Mouse (Mus musculus) gonadal fat pad, adult 2 months (tissue): ENCODE results near the gene Tmod4. TPM values are rescaled to one million over a fixed set of nuclear protein-coding genes. Genes with fewer than 3 reads are reported as not detected.
"Not testable (repeated sequence)": the region's sequence is repeated elsewhere in the genome, so short reads cannot be mapped to it uniquely, and the experiment has no call there.

Experiments used
- DNase-seq: peaks from one replicate; pipeline ENCODE4 v3.0.0-alpha.2; 2012; ENCODE audit warnings: low read depth
- polyA plus RNA-seq: library from polyadenylated mRNA; depleted of rRNA; stranded (reverse); fragments of >200 nt; gene quantifications from 2 replicates; pipeline ENCODE4 v1.2.3, GENCODE M21; 2012; rRNA removed

Tmod4 gene
- polyA plus RNA-seq: 0.42 and 0.63 TPM in 2 replicates

DNA sequence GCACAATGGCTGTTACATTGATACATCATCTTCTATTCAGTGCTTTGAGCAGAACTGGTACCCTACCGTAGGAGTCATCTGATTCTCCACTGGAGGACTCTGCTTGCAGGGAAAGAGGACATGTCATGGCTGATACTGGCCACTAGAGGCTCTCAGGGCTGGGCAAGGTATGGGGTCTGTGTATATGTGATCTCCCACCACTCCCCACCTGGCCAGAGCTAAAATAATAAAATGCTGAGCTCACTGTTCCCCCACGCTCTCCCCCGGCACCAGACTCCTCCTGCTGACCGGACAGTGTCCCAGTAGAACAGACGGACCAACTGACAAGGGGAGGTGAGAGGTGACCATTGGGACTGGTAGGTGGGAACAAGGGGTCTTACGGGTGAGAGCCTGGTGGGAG lies at the start of gene Tmod4:
Gene Tmod4, plus strand, starts transcription at position 231 of the 400 bp plus-strand sequence.
- no peak for DNase-seq

DNA sequence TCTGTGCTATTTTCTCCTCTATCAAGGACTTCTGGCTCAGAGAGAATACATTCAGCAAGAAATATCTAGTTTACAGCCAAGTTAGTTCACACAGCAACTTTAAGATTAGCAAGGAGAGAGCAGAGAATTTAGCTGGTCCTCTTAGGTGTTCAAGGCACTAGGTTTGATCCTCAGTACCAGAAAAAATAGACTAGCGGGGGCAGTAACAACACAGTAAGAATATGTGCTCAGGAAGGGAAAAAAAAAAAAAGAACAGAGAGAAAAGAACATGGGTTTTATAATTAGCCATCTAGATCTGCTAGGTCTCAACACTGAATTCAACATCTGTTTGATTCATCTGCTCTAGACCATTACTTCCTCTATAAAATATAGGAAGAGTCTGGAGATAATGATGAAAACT lies 36.2 kb upstream of the Tmod4 start:
- no peak for DNase-seq

DNA sequence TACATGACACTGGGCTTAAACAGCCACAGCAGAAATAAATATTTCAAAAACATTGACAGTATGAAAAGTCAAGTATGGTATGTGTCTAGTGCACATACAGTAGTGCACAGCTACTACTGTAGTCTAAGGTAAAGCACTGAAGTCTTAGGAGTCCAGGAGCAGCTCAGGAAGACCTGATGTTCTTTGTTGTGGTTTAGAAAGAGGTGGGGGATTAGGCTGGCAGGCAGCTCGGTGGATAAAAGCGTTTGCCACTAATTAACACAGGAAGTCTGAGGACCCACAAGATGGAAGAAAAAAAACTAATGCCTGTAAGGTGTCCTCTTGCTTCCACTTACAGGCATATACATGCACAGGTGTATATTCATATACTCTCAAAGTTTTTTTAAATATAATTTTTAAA lies 23.4 kb upstream of the Tmod4 start:
- DNase-seq: no peak

DNA sequence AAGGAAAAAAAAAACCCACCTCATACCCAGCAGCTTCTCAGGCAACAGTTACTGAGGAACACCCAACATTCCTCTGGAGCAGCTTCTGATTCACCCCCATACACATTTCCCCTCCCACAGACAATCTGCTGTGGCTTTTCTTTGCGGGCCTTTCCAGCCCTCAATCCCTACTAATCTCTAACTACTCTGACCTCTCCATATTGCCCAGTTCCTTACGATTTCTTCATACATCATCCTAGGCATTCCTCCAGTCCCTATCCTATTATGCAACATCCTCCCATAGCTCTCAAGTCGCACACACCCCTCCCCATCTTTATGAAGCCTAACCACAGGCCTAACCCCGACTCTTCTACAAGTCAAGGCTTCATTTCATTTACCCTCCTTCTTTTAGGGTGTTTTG lies 19.2 kb upstream of the Tmod4 start:
- peak; percentile 63 for DNase-seq

DNA sequence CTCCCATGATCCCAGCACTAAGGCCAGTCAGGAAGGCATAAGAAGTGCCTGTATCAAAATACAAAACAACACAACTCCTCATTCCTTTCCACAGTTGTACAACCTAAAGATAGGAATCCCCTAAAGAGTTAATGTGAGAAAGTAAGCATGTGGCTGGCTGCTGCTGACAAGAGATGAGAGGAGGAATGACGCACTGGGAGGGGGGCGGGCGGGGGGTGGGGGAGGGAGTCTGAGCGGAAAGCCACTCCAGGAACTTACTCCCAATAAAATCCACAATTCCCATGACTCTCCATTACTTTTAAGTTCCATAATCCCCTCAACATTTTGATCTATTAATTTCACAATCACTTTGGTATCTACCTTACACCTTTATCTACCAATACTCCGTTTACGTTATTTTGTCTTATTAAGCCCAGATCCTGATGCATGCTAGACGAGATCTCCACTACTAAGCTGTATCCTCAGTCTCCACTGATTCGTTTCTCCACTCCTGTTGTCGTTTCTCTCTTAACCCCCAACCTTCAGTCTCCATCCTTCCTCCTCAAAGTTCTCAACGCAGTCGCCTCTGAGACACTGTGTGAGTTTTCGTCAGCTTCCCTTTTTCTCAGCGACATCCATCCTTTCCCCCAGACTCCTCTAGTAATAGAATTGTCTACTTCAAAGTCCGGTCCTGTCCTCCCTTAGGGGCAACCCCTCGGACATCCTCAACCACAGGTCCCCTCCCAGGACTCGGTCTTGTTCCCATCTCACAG lies 18.5 kb upstream of the Tmod4 start:
- DNase-seq: no peak

DNA sequence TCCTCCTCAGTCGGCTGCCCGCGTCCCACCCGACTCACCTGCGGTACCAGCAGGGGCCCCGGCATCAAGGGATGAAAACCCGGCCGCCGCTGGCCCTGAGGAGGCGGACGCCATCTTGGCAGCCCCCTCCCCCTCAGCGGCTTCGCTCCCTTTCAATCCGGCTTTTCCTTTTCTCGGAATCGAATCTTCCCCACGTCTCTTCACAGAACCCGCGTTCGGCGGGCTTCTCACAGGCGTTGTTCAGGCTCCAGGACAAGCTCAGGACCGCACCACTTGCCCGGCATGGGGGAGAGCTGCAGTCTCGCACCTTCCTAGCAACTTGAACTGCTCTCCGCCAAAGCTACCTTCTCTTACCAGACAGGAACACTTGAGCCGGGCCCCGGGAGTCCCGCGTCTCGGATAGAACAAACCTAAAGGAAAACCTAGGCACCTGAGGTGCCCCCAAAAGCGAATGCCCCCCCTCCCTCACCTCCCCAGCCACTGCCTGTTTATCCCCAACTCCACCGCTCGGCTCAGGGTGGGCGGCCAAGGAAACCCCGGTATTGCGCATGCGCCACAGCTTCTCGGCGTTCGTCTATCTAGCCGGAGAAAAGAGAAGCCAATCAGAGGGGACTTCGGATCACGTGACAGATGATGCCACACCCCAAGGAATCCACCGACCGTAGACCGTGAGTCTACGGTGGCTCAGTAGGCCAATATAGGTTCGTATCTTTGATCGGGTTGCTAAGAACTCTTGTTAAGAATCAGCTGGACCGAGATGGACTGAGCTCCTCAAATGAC lies 17.7 kb upstream of the Tmod4 start, which contains the start of gene Pip5k1a:
Gene Pip5k1a, minus strand, starts transcription at position 593 of the 780 bp plus-strand sequence.
- peak; percentile 91 for DNase-seq

DNA sequence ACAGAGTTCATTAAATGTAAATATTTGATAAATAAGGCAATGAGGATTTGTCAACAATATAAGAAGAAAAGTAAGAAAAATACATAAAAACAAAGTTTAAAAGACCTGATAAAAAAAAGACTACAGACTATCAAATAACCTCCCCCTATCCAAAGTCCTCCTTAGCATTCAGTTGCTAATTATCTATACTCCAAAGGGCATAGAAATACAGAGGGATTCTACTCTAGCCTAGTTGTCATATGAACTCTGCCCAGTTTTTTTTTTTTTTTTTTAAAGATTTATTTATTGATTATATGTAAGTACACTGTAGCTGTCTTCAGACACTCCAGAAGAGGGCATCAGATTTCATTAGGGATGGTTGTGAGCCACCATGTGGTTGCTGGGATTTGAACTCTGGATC lies 17.0 kb upstream of the Tmod4 start:
- not testable (repeated sequence) for DNase-seq

DNA sequence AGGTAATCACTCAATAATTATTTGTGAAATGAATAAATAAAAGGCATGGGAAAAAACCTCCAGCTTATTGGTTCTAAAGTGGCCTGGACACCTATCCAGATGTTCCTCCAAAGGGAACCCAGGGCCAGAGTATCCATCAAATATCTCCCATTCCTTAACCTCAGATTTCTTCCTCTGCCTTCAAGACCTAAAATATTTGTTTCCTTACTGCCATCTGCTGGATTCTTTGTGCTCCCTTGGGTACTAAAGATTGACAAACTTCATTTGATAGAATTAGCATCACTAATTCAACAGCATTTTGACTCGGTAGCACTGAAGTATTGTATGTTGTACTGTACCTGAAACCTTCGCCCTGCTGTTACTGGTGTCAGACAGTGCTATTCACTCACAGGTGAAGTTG lies 16.4 kb upstream of the Tmod4 start:
- DNase-seq: no peak

DNA sequence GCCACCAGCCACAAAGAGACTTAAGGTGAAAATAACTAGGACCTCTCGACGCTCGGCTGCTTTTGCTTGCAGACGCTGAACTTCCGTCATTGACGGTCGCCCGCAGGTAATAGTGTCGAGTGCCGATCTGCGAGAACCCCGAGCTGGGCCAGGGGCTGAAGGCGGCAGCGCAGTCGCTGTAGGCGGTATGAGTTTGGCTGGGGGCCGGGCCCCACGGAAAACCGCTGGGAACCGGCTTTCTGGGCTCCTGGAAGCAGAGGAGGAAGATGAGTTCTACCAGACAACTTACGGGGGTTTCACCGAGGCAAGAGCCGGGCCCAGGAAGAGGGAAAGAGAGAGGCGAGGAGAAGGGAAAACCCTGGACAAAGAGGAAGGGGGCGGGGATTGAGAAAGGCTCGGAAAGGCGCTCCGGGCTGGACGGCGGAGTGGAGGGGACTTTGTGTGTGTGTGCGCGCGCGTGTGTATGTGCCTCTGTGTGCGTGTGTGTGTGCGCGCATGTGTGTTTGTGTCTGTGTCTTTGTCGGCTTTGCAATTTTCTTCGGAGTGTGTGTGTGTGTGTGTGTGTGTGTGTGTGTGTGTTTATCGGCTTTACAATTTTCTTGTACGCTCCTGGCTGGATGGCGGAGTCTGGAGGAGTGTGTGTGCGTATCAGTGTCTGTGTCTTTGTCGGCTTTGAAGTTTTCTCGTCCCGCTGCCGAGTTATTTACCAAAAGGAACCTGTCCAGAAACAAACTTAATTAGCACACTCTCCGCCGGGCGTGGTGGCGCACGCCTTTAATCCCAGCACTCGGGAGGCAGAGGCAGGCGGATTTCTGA lies 13.2 kb upstream of the Tmod4 start, which contains the start of gene Vps72:
Gene Vps72, plus strand, starts transcription at position 112 of the 816 bp plus-strand sequence.
- no peak for DNase-seq

DNA sequence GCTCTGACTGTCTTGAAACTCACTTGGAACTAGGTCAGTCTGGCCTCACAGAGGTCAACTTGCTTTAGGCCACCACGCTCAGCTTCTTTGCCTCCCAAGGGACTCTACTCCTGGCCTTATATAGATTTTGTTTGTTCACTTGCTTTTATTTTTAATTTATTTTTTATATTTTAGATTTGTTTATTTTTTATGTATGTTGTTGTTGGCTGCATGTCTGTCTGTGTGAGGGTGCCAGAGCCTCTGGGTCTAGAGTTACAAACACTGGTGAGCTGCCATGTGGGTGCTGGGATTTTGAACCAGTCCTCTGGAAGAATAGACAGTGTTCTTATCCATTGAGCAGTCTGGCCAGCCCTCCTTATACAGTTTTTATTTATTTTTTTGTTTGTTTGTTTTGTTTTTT lies 11.5 kb upstream of the Tmod4 start:
- DNase-seq: no peak

DNA sequence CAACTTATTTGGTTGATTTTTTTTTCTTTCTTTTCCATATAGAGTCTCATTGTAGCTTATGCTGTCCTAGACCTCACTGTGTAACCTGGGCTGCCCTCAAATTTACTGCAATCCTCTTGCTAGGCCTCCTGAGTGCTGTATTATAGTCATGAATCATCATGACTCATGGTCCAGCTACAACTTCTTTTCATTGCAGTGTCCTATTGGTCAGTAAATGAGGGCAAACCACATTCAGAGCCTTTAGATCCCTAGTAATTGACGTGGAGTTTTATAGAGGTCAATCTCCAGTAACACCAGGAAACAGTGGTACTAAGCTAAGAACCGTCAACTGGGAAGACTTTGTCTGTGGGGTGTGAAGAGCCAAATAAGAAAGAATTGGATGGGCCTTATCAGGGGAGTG lies 6.5 kb upstream of the Tmod4 start:
- no peak for DNase-seq

DNA sequence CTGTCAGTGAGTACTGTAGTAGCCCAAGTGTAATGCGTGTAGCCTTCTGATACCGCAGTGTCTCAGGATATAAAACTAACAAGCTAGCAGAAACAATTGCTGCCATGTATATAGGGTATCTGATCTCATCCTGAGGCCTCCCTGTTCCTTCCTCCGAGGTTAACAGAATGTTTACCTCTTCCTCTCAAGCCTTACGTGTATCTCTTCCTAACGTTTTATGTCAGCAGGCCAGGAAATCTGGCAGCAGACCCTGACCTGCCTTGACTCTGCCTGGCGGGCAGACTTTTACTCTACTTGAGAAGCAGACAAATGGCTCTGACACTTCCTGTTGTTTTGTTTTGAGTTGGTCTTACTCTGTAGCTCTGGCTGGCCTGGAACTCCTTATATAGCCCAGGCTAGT lies 2.7 kb upstream of the Tmod4 start:
- DNase-seq: no peak

DNA sequence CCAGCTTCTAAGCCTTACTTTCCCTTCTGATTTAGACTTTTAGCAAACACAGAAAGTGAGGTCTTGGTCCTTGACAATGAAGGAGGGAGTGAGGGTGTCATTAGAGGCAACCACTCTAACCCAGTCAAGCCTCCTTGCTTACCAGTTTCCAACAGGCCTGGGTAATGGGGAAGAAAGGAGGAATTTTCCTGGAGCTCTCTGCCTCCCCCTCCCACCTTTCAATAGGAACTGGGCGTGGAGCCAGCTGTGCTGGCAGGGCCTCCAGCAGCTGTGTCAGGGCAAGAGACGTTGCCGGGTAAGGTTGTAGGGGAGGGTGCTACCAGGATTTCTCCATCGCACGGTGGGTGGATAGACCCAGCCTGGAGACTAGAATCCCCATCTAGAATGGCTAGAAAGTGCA lies 696 bp downstream of the Tmod4 start:
- no peak for DNase-seq

DNA sequence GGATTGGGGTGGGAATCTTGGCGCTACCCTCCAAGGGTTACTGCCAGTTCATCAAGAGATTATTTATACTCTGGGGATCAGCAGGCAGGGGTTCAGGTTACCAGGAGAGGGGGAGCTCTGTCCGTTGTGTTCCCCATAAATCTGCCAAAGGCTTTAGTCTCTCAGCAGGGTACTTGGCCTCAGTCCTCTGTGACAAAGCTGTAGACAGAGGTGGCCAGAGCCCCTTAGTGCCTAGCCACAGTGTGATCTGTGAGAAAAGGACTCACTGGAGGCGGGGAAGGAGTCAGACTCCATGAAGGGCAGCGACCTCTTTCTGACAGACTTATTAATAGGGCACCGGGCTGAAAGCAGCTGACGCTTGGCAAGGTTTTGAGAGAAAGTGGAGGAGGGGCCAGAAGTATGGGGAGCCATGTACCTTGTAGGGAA lies 5.0 kb downstream of the Tmod4 start:
- DNase-seq: no peak

DNA sequence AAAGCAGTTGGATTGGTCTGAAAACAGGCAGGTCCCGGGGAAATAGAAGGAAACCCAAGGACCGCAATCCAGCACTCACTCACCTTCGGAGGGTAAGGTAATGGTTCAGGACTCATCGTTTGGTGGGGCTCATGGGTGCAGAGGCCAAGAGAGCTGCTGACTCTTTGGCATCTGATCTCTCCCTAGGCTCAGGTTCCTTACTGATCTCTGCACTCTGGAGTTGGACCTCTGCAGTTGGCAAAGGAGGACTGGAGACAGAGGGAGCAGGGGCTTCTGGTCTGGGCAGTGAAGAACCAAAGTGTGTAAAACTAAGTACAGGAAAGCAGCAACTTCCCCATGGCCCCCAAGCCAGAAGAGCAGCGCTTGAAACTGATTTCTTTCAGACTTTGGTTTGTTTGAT lies 5.8 kb downstream of the Tmod4 start:
- DNase-seq: no peak

DNA sequence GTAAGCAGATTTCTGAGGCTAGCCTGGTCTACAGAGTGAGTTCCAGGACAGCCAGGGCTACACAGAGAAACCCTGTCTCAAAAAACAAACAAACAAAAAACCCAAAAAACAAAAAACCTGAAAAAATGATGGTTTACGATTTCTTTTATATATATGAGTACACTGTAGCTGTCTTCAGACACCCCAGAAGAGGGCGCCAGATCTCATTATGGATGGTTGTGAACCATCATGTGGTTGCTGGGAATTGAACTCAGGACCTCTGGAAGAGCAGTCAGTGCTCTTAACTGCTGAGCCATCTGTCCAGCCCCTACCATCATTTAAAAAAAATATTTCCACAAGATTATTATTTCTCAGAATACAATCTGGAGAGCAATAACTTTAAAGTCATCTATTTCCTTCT lies 8.1 kb downstream of the Tmod4 start:
- DNase-seq: not testable (repeated sequence)

DNA sequence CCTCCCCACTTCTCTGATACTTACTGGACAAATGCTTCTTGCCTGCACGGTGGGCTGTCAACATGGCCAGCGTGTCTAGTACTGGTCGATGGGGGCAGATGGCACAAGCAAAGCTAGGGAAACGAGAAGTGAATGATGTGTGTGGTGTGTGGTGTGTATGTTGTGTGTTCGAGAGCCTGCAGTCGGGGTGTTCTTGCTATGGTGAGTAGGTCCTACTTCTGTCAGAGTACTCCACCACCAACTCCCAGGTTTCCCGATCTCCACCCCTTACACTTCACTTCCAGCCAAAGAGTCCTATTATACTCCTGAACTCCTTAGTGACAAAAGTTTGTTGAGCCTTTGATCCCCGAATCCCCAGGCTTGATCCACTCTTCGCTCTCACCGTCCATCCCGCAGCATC lies 8.9 kb downstream of the Tmod4 start:
- no peak for DNase-seq

DNA sequence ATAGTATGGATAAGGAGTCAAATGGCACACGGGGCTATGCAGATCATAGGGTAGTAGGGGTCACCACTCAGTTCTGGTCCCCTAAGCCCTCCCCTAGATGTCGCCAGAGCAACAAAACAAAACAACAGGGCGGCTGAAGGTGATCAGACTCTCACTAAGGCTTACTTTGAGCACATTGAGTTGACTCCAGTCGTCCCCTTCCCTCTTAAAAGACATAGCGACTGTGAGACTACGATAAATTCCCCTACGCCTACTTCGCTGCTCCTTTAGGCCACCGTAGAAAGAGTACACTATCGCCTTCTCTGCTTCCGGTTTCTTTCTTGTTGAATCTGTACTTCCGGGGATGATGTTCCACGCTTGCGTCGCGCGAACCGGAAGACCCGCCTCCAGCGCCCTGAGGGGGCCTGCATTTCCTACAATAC lies 9.4 kb downstream of the Tmod4 start, which contains the start of the genes Scnm1 and Lysmd1:
Gene Scnm1, minus strand, starts transcription at position 332 of the 422 bp plus-strand sequence.
Gene Lysmd1, plus strand, starts transcription at position 409 of the 422 bp plus-strand sequence.
- DNase-seq: peak; percentile 72

DNA sequence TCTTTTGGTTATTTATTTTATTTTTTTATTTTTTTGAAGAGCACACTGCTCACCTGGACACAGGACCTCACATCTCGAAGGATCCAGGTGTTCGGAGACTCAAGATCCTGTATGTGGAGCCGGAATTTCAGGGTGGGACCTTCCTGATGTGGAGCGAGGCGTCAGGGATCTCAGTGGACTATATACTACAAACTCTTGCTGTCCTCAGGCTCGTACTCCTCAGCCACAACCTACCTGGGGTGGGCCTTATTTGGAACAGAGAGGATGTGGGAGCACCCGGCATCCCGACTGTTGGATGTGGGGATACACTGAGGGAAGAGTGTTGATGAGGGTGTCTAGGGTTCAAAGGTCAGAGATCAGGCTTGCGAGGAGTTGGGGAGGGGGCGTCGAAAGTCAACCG lies 9.9 kb downstream of the Tmod4 start:
- DNase-seq: not testable (repeated sequence)

DNA sequence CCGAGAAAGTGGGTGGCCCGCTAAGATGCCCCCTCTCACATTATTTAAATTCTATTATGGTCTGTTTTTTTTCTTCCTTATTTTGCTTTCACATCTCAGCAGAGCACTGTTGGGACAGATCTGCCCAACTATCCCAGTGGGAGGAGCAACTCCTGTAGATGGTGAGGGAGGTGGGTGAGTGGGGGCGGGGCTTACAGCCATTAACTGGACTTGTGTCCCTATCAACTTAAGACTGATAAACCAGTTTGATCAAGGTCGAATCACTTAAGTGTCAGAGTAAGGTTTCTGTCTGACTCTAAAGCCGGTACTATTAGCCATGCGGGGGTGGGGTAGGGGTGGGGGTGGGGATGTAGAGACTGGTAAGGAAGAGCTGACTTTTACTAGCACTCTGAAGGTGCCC lies 10.7 kb downstream of the Tmod4 start:
- no peak for DNase-seq

DNA sequence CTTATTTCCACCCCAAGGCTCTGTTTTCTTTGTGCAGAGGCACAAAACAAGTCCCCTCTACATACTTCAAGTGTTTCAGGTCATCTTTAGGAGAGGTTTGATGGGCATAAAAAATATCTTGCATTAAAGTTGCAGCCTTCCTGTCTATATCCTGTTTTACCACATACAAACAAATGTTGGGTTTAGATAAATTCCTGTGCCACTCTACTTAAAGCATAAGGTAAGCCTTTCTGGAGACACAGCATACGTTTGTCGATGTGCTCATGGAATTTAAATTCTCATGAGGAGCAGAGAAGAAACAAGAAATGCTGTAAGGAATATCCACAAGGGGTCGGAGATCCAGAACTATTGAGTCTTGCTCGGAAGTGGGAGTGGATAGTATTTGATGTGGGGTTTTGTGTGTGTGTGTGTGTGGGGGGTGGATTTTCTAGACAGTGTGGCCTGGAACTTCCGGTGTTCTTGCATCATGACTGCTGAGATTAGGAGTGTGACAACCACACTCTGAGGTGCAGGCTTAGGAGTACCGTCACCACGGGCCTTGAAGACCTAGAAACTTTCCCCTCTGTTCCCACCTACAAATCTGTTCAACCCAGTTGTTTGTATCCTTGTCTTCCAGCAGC lies 11.3 kb downstream of the Tmod4 start:
- DNase-seq: no peak
